In the genomic region with DNA sequence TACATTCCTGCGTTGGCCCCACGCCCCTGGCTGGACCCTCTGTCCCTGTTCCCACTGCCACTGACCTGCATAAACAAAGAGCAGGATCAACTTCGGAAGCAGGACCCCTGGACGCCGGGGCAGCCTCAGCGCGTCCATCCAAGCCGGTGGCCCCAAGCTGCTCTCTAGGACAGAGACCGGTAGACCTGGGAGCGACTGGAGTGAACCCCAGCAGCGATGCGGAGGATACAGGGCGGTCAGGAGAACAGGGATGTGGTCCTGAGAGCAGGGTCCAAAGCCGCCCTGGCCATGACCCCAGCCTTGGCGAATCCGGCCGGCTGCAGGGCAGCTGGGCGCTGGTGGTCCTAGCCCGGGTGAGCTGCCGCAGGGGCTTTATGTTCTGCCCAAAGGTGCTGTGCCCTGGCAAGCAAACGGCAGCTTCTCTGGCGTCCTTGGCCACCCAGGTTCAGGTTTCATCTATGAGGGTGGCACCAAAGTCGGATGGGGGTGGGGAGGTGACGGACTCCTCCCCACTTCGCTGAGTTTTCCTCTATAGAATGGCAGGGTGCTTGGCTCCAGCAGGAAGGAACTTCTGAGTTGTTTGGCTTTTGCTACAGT, we compare ENCODE assay signal across 8 mouse cellular contexts. TPM values are rescaled to one million over a fixed set of nuclear protein-coding genes. Genes with fewer than 3 reads are reported as not detected.
DNase-seq lines count a peak whose midpoint lies in the region; ATAC-seq lines count a peak whose summit lies in the region.

No protein-coding gene starts in this region.

- H3K4me2 ChIP-seq in embryonic facial prominence, embryonic 13.5 days = peak overlapping the region; percentile 88
- peak overlapping the region; percentile 87 for H3K4me2 ChIP-seq in limb, embryonic 11.5 days (ENCODE audit: low read depth, severe bottlenecking)
- peak overlapping the region; percentile 68 for H3K4me2 ChIP-seq in midbrain, embryonic 11.5 days

- peak overlapping the region; percentile 72 for H3K9ac ChIP-seq in embryonic facial prominence, embryonic 13.5 days
- H3K9ac ChIP-seq in limb, embryonic 11.5 days (ENCODE audit: low read length) = peak overlapping the region; percentile 73
- peak overlapping the region; percentile 74 for H3K9ac ChIP-seq in midbrain, embryonic 11.5 days (ENCODE audit: low read length)

- intact Hi-C loops in heart, postnatal 25 days (cut with DNase I) = loop anchor here (10.0 kb wide), 1 partner anchor 125 kb away; no protein-coding TSS in a partner anchor

- peaks cover 6% of the 10 kb centered on the region; the same call in 1 of the 2 replicates for H3K4me1 ChIP-seq in embryonic facial prominence, embryonic 13.5 days
- no peaks in the 10 kb centered on the region for H3K4me1 ChIP-seq in limb, embryonic 11.5 days (ENCODE audit: control insufficient read depth, insufficient read depth, low read length)
- peaks cover 5% of the 10 kb centered on the region; the same call in 1 of the 2 replicates for H3K4me1 ChIP-seq in midbrain, embryonic 11.5 days (ENCODE audit: control insufficient read depth, insufficient read depth, low read length)

- ATAC-seq in embryonic facial prominence, embryonic 13.5 days (ENCODE audit: insufficient number of reproducible peaks, insufficient read depth, low FRiP score, low TSS enrichment, low read depth) = no peak
- ATAC-seq in limb, embryonic 11.5 days (ENCODE audit: insufficient number of reproducible peaks, low FRiP score, low TSS enrichment, low read depth) = peak; percentile 76
- peak; percentile 74 for ATAC-seq in midbrain, embryonic 11.5 days (ENCODE audit: low FRiP score)

- no peaks in the 10 kb centered on the region for H3K36me3 ChIP-seq in embryonic facial prominence, embryonic 13.5 days
- no peaks in the 10 kb centered on the region for H3K36me3 ChIP-seq in limb, embryonic 11.5 days (ENCODE audit: control insufficient read depth, insufficient read depth, low read length)
- no peaks in the 10 kb centered on the region for H3K36me3 ChIP-seq in midbrain, embryonic 11.5 days (ENCODE audit: control insufficient read depth, insufficient read depth, low read length)

- under 1% methylated on average over 25 of the region's 25 CpGs for WGBS in embryonic facial prominence, embryonic 13.5 days
- 1% methylated on average over 25 of the region's 25 CpGs for WGBS in limb, embryonic 11.5 days
- under 1% methylated on average over 25 of the region's 25 CpGs for WGBS in midbrain, embryonic 11.5 days

- no peak overlapping the region; the same call in 1 of the 2 replicates for H3K27ac ChIP-seq in embryonic facial prominence, embryonic 13.5 days
- H3K27ac ChIP-seq in limb, embryonic 11.5 days (replicated peaks; ENCODE audit: low read depth, low read length) = no peak overlapping the region
- no peak overlapping the region for H3K27ac ChIP-seq in midbrain, embryonic 11.5 days (ENCODE audit: low read depth, low read length)

- H3K27me3 ChIP-seq in embryonic facial prominence, embryonic 13.5 days = peaks cover 5% of the 10 kb centered on the region; the same call in 1 of the 2 replicates
- no peaks in the 10 kb centered on the region for H3K27me3 ChIP-seq in limb, embryonic 11.5 days (ENCODE audit: control insufficient read depth, insufficient read depth, low read length)
- H3K27me3 ChIP-seq in midbrain, embryonic 11.5 days (ENCODE audit: control insufficient read depth, insufficient read depth, low read length) = no peaks in the 10 kb centered on the region

- peak; percentile 19 for DNase-seq in kidney, adult 11 months
- DNase-seq in kidney, adult 9 months = no peak
- DNase-seq in heart, postnatal 25 days (ENCODE audit: low spot score) = peak; percentile 16
- peak; percentile 65 for DNase-seq in limb, embryonic 11.5 days (ENCODE audit: low spot score)
- peak; percentile 95 for DNase-seq in midbrain, embryonic 11.5 days (ENCODE audit: low spot score, missing footprints)
- no peak for DNase-seq in frontal cortex, postnatal 25 days (ENCODE audit: low spot score in 2 of 2)
- no peak for DNase-seq in urinary bladder, postnatal 10 days (ENCODE audit: low spot score)

- H3K9me3 ChIP-seq in embryonic facial prominence, embryonic 13.5 days = no peaks in the 10 kb centered on the region
- H3K9me3 ChIP-seq in limb, embryonic 11.5 days (ENCODE audit: control insufficient read depth, low read length) = no peaks in the 10 kb centered on the region
- H3K9me3 ChIP-seq in midbrain, embryonic 11.5 days (ENCODE audit: control insufficient read depth, low read length) = no peaks in the 10 kb centered on the region

- peak overlapping the region; percentile 49 for H3K4me3 ChIP-seq in embryonic facial prominence, embryonic 13.5 days
- peak overlapping the region; percentile 46 for H3K4me3 ChIP-seq in limb, embryonic 11.5 days (ENCODE audit: low read depth, low read length)
- H3K4me3 ChIP-seq in midbrain, embryonic 11.5 days (ENCODE audit: low read depth, low read length) = peak overlapping the region; percentile 40

RNA-seq across cellular contexts. Expression of gene Cyyr1, which starts 3.1 kb away (rescaled TPM):
- 3.7 and 4.4 TPM in 2 replicates for polyA plus RNA-seq in embryonic facial prominence, embryonic 13.5 days (2015; fragmentation: Nextera tagmentation; extraction: Ambion mirVana)
- total RNA-seq in heart, postnatal 25 days (2021) = 10 to 100 TPM; 31.6 to 37.9 TPM
- polyA plus RNA-seq in limb, embryonic 11.5 days (2014; fragmentation: Nextera tagmentation; extraction: Ambion mirVana) = 3.1 TPM in 2 replicates
- polyA plus RNA-seq in midbrain, embryonic 11.5 days (2014; fragmentation: Nextera tagmentation; extraction: Ambion mirVana) = 2.8 and 3.8 TPM in 2 replicates

Comparison
In these comparisons a context has a peak if more than half of its experiments do, and no peak if none do; other contexts are left out.
1. DNase-seq: peak in kidney, adult 11 months (single experiment), heart, postnatal 25 days (single experiment), limb, embryonic 11.5 days (single experiment) and midbrain, embryonic 11.5 days (single experiment); none in kidney, adult 9 months (single experiment), frontal cortex, postnatal 25 days (0 of 2) and urinary bladder, postnatal 10 days (single experiment).
2. Peak in every context shown above with its lines, with median percentiles within 50 percentile points of each other: H3K4me2 ChIP-seq, H3K4me3 ChIP-seq and H3K9ac ChIP-seq.